ENCODE assay signal across 8 mouse cellular contexts in the genomic region with DNA sequence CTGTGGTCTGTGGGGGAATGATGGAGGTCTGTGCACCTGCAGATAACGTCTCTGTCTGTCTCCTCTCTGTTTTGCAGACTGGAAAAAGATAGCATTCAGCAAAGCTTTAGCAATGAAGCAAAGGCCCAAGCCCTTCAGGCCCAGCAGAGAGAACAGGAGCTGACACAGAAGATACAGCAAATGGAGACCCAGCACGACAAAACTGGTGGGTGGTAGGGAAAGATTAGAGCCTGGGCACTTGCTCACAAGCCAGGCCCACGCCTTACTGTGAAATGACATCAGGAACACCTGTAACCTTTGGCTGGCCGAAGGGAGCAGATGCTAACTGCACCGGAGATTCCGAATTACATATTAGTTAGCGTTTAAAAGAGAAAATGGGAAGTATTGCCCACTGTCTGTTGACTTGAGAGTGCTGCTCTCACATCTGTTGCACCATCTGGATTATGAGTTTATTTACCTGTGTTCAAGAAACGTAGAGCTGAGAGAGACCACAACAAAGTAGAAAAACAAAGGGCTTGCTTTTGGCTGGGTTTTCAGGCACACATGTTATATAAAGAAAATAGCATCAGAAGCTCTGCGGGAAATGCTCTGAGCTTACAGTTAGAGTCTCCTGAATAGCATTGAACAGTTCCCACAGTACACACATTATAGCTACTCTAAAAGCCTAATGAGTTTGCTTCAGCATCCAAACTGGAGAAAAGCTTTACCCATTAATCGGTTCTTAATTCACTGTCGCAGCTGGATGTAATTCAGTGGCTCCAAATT.
DNase-seq lines count a peak whose midpoint lies in the region; ATAC-seq lines count a peak whose summit lies in the region.

No protein-coding gene starts in this region.

- H3K4me2 ChIP-seq in heart, embryonic 16.5 days (ENCODE audit: low read depth, low read length): no peak overlapping the region
- H3K4me2 ChIP-seq in heart, embryonic 12.5 days: no peak overlapping the region
- H3K4me2 ChIP-seq in hindbrain, embryonic 13.5 days: no peak overlapping the region
- no peak overlapping the region for H3K4me2 ChIP-seq in midbrain, embryonic 16.5 days (ENCODE audit: low read length)

- H3K4me1 ChIP-seq in heart, embryonic 16.5 days (ENCODE audit: control insufficient read depth, insufficient read depth, low read length): no peaks in the 10 kb centered on the region
- peaks cover 4% of the 10 kb centered on the region; the same call in 1 of the 2 replicates for H3K4me1 ChIP-seq in heart, embryonic 12.5 days (replicated peaks)
- peaks cover 29% of the 10 kb centered on the region for H3K4me1 ChIP-seq in hindbrain, embryonic 13.5 days (replicated peaks)
- peaks cover 5% of the 10 kb centered on the region; the same call in 1 of the 2 replicates for H3K4me1 ChIP-seq in midbrain, embryonic 16.5 days (ENCODE audit: control insufficient read depth, insufficient read depth, low read length)

- H3K9me3 ChIP-seq in heart, embryonic 16.5 days (replicated peaks; ENCODE audit: control insufficient read depth, low read length): no peaks in the 10 kb centered on the region
- no peaks in the 10 kb centered on the region for H3K9me3 ChIP-seq in heart, embryonic 12.5 days (replicated peaks)
- no peaks in the 10 kb centered on the region for H3K9me3 ChIP-seq in hindbrain, embryonic 13.5 days
- H3K9me3 ChIP-seq in midbrain, embryonic 16.5 days (replicated peaks; ENCODE audit: control insufficient read depth, low read length, poor library complexity, severe bottlenecking): no peaks in the 10 kb centered on the region

- no peak overlapping the region for H3K9ac ChIP-seq in heart, embryonic 16.5 days (ENCODE audit: low read length)
- no peak overlapping the region for H3K9ac ChIP-seq in heart, embryonic 12.5 days
- no peak overlapping the region for H3K9ac ChIP-seq in hindbrain, embryonic 13.5 days
- peak overlapping the region; percentile 11; the same call in 1 of the 2 replicates for H3K9ac ChIP-seq in midbrain, embryonic 16.5 days (ENCODE audit: low read depth, low read length)

- H3K36me3 ChIP-seq in heart, embryonic 16.5 days (ENCODE audit: control insufficient read depth, insufficient read depth): no peaks in the 10 kb centered on the region
- H3K36me3 ChIP-seq in heart, embryonic 12.5 days: no peaks in the 10 kb centered on the region
- no peaks in the 10 kb centered on the region for H3K36me3 ChIP-seq in hindbrain, embryonic 13.5 days
- no peaks in the 10 kb centered on the region for H3K36me3 ChIP-seq in midbrain, embryonic 16.5 days (ENCODE audit: control insufficient read depth, insufficient read depth, low read length)

- peak; percentile 20; the same call in 1 of the 2 replicates for ATAC-seq in heart, embryonic 16.5 days (replicated peaks; ENCODE audit: extremely low read depth, insufficient read depth, low FRiP score)
- no peak for ATAC-seq in heart, embryonic 12.5 days (ENCODE audit: insufficient number of reproducible peaks, low FRiP score)
- no peak for ATAC-seq in hindbrain, embryonic 13.5 days (ENCODE audit: low FRiP score)
- peak; percentile 52 for ATAC-seq in midbrain, embryonic 16.5 days

- no peaks in the 10 kb centered on the region for H3K27me3 ChIP-seq in heart, embryonic 16.5 days (ENCODE audit: control insufficient read depth, insufficient read depth, low read length)
- H3K27me3 ChIP-seq in heart, embryonic 12.5 days (replicated peaks): no peaks in the 10 kb centered on the region
- H3K27me3 ChIP-seq in hindbrain, embryonic 13.5 days: 0 out of 2 replicates have a peak, but pooled peaks cover 2% of the 10 kb centered on the region
- no peaks in the 10 kb centered on the region for H3K27me3 ChIP-seq in midbrain, embryonic 16.5 days (ENCODE audit: control insufficient read depth, insufficient read depth, low read depth, low read length)

- WGBS in heart, embryonic 16.5 days: 80% methylated on average over 11 of the region's 11 CpGs
- 77% methylated on average over 11 of the region's 11 CpGs for WGBS in heart, embryonic 12.5 days
- WGBS in hindbrain, embryonic 13.5 days: 64% methylated on average over 11 of the region's 11 CpGs
- WGBS in midbrain, embryonic 16.5 days: 46% methylated on average over 11 of the region's 11 CpGs

- DNase-seq in cerebellum, adult 11-12 months: peak; percentile 77
- DNase-seq in embryo, embryonic 10.5 days (ENCODE audit: low spot score): no peak
- no peak for DNase-seq in right cerebral cortex, postnatal 14 days
- no peak for DNase-seq in heart, adult 9 months (ENCODE audit: low spot score in 2 of 2)

- H3K27ac ChIP-seq in heart, embryonic 16.5 days (ENCODE audit: low read length): peak overlapping the region; percentile 67; the same call in 1 of the 2 replicates
- no peak overlapping the region for H3K27ac ChIP-seq in heart, embryonic 12.5 days (ENCODE audit: poor library complexity, severe bottlenecking)
- H3K27ac ChIP-seq in hindbrain, embryonic 13.5 days: peak overlapping the region; percentile 27
- peak overlapping the region; percentile 29 for H3K27ac ChIP-seq in midbrain, embryonic 16.5 days (ENCODE audit: low read length)

- H3K4me3 ChIP-seq in heart, embryonic 16.5 days (ENCODE audit: low read length): no peak overlapping the region
- no peak overlapping the region for H3K4me3 ChIP-seq in heart, embryonic 12.5 days
- H3K4me3 ChIP-seq in hindbrain, embryonic 13.5 days: no peak overlapping the region
- no peak overlapping the region for H3K4me3 ChIP-seq in midbrain, embryonic 16.5 days (ENCODE audit: low read depth, low read length)

Comparison
In these comparisons a context has a peak if more than half of its experiments do, and no peak if none do; other contexts are left out.
1. ATAC-seq: peak in heart, embryonic 16.5 days (single experiment) and midbrain, embryonic 16.5 days (single experiment); none in heart, embryonic 12.5 days (single experiment) and hindbrain, embryonic 13.5 days (single experiment).